In genomic region chr2:165825964-165826712, GRCm38 (mm10) we compare ENCODE assay signal across 8 mouse cellular contexts.
DNase-seq lines count a peak whose midpoint lies in the region; ATAC-seq and TF ChIP-seq lines count a peak whose summit lies in the region.

No protein-coding gene starts in this region.

- no peak overlapping the region for H3K4me2 ChIP-seq in forebrain, postnatal 0 days (ENCODE audit: low read depth)
- H3K4me2 ChIP-seq in hindbrain, embryonic 13.5 days = no peak overlapping the region
- H3K4me2 ChIP-seq in lung, postnatal 0 days (replicated peaks; ENCODE audit: low read depth, low read length) = no peak overlapping the region

- peaks cover 61% of the 10 kb centered on the region for H3K36me3 ChIP-seq in ES-E14 (ENCODE audit: control insufficient read depth, insufficient read depth, low read length, poor library complexity, severe bottlenecking)
- H3K36me3 ChIP-seq in forebrain, postnatal 0 days (ENCODE audit: insufficient read depth) = peaks cover 67% of the 10 kb centered on the region
- H3K36me3 ChIP-seq in hindbrain, embryonic 13.5 days = peaks cover 86% of the 10 kb centered on the region
- peaks cover 17% of the 10 kb centered on the region for H3K36me3 ChIP-seq in lung, postnatal 0 days (ENCODE audit: insufficient read depth, low read length)

- peak; percentile 95 for TF ChIP-seq CTCF in cerebellum, adult 2 months (IDR thresholded peaks at IDR 0.05; ENCODE audit: borderline replicate concordance, insufficient read depth, low read depth, low read length)
- TF ChIP-seq CTCF in forebrain, postnatal 0 days (IDR thresholded peaks at IDR 0.05; ENCODE audit: low read depth) = peak; percentile 83
- TF ChIP-seq CTCF in lung, postnatal 0 days (IDR thresholded peaks at IDR 0.05) = peak; percentile 97

- DNase-seq in ES-E14 (ENCODE audit: low read depth, low spot score) = no peak
- DNase-seq in cerebellum, adult 2 months = peak; percentile 93 to 94
- peak; percentile 57 for DNase-seq in forebrain, postnatal 0 days
- DNase-seq in layer of hippocampus, postnatal 14 days (ENCODE audit: low spot score in 2 of 2) = peak; percentile 79 to 88
- peak; percentile 85 for DNase-seq in lung, postnatal 0 days (ENCODE audit: low spot score)
- peak; percentile 77 for DNase-seq in retina, embryonic 14.5 days (ENCODE audit: low spot score)
- peak; percentile 80 for DNase-seq in thymus, postnatal 4 days

- H3K9me3 ChIP-seq in ES-E14 (ENCODE audit: control insufficient read depth, insufficient read depth, low read depth, low read length) = no peaks in the 10 kb centered on the region
- no peaks in the 10 kb centered on the region for H3K9me3 ChIP-seq in forebrain, postnatal 0 days (ENCODE audit: low read length)
- H3K9me3 ChIP-seq in hindbrain, embryonic 13.5 days = no peaks in the 10 kb centered on the region
- no peaks in the 10 kb centered on the region for H3K9me3 ChIP-seq in lung, postnatal 0 days (ENCODE audit: low read length)

- peaks cover 8 to 31% of the 10 kb centered on the region in 2 experiments; a peak in 2 of 4 replicates for H3K4me1 ChIP-seq in ES-E14 (ENCODE audit: control insufficient read depth in 2 of 2, insufficient read depth in 2 of 2, low read length in 2 of 2, poor library complexity in 1 of 2)
- peaks cover 36% of the 10 kb centered on the region for H3K4me1 ChIP-seq in cerebellum, adult 2 months (ENCODE audit: control insufficient read depth, insufficient read depth, low read length)
- no peaks in the 10 kb centered on the region for H3K4me1 ChIP-seq in forebrain, postnatal 0 days (ENCODE audit: insufficient read depth)
- peaks cover 33% of the 10 kb centered on the region for H3K4me1 ChIP-seq in hindbrain, embryonic 13.5 days (replicated peaks)
- H3K4me1 ChIP-seq in lung, postnatal 0 days (ENCODE audit: insufficient read depth, low read depth, low read length) = no peaks in the 10 kb centered on the region

- no peak for TF ChIP-seq POLR2A in cerebellum, adult 2 months (IDR thresholded peaks at IDR 0.05; ENCODE audit: borderline replicate concordance, insufficient read depth, low read length)

- peak; percentile 66 for ATAC-seq in forebrain, postnatal 0 days
- ATAC-seq in hindbrain, embryonic 13.5 days (ENCODE audit: low FRiP score) = no peak
- peak; percentile 90 for ATAC-seq in lung, postnatal 0 days

- H3K4me3 ChIP-seq in ES-E14 (ENCODE audit: insufficient read depth in 1 of 2, low read depth in 1 of 2, low read length in 2 of 2, poor library complexity in 1 of 2, severe bottlenecking in 1 of 2) = no peak overlapping the region
- no peak overlapping the region for H3K4me3 ChIP-seq in cerebellum, adult 2 months (replicated peaks; ENCODE audit: insufficient read depth, low read depth, low read length)
- H3K4me3 ChIP-seq in forebrain, postnatal 0 days (ENCODE audit: low read depth, low read length) = no peak overlapping the region
- no peak overlapping the region for H3K4me3 ChIP-seq in hindbrain, embryonic 13.5 days
- no peak overlapping the region for H3K4me3 ChIP-seq in lung, postnatal 0 days (ENCODE audit: low read depth, low read length)

- no peaks in the 10 kb centered on the region for H3K27me3 ChIP-seq in cerebellum, adult 2 months (ENCODE audit: control insufficient read depth, insufficient read depth, low read length)
- H3K27me3 ChIP-seq in forebrain, postnatal 0 days (ENCODE audit: insufficient read depth, low read length) = no peaks in the 10 kb centered on the region
- no peaks in the 10 kb centered on the region for H3K27me3 ChIP-seq in hindbrain, embryonic 13.5 days
- H3K27me3 ChIP-seq in lung, postnatal 0 days (replicated peaks; ENCODE audit: insufficient read depth, low read length) = no peaks in the 10 kb centered on the region

- WGBS in cerebellum, adult 2 months = 10% methylated on average over 10 of the region's 10 CpGs
- WGBS in forebrain, postnatal 0 days = 55% methylated on average over 10 of the region's 10 CpGs
- 69% methylated on average over 10 of the region's 10 CpGs for WGBS in hindbrain, embryonic 13.5 days
- 68% methylated on average over 10 of the region's 10 CpGs for WGBS in lung, postnatal 0 days

- in situ Hi-C loops in ES-E14 (cut with MboI; ENCODE audit: low sequenced_read_pairs in 2 of 2, unreplicated experiment in 2 of 2) = loop anchor here in 1 of 2 experiments (10.0 kb wide), 1 partner anchor 79 kb away; no protein-coding TSS in a partner anchor

- H3K27ac ChIP-seq in ES-E14 (ENCODE audit: insufficient read depth, low read depth, low read length, poor library complexity, severe bottlenecking) = no peak overlapping the region
- H3K27ac ChIP-seq in cerebellum, adult 2 months (ENCODE audit: insufficient read depth, low read length) = peak overlapping the region; percentile 97
- H3K27ac ChIP-seq in forebrain, postnatal 0 days (ENCODE audit: low read depth, low read length) = peak overlapping the region; percentile 30; the same call in 1 of the 2 replicates
- H3K27ac ChIP-seq in hindbrain, embryonic 13.5 days = peak overlapping the region; percentile 62
- H3K27ac ChIP-seq in lung, postnatal 0 days (ENCODE audit: low read length) = peak overlapping the region; percentile 20; the same call in 1 of the 2 replicates

- TF ChIP-seq EP300 in lung, postnatal 0 days (IDR thresholded peaks at IDR 0.05) = no peak

- H3K9ac ChIP-seq in ES-E14 (ENCODE audit: insufficient read depth, low read depth, low read length, poor library complexity, severe bottlenecking) = no peak overlapping the region
- no peak overlapping the region for H3K9ac ChIP-seq in forebrain, postnatal 0 days
- H3K9ac ChIP-seq in hindbrain, embryonic 13.5 days = no peak overlapping the region
- H3K9ac ChIP-seq in lung, postnatal 0 days (replicated peaks; ENCODE audit: low read depth) = no peak overlapping the region

TF ChIP-seq in ES-E14, 5 proteins besides CTCF, POLR2A, EP300 and RAD21:
- TF ChIP-seq CHD2 (IDR thresholded peaks at IDR 0.05; ENCODE audit: low read depth, low read length) (peak; percentile 37; the same call in 1 of the 2 replicates), ZC3H11A (IDR thresholded peaks at IDR 0.05; ENCODE audit: borderline replicate concordance, low read depth, low read length) (no peak)
